Mouse (Mus musculus) retina, postnatal 1 day (tissue): ENCODE measurements at regions not wholly inside any gene's neighbourhood (a gene's known extent, or its start where the extent isn't known, plus 50 kb on each side); places are given as distances from the start of the nearest gene placed in this dataset.
"Not testable (repeated sequence)": the region's sequence is repeated elsewhere in the genome, so short reads cannot be mapped to it uniquely, and the experiment has no call there.

Experiments used
- DNase-seq: peaks from one replicate; pipeline ENCODE4 v3.0.0-alpha.2; 2012

DNA sequence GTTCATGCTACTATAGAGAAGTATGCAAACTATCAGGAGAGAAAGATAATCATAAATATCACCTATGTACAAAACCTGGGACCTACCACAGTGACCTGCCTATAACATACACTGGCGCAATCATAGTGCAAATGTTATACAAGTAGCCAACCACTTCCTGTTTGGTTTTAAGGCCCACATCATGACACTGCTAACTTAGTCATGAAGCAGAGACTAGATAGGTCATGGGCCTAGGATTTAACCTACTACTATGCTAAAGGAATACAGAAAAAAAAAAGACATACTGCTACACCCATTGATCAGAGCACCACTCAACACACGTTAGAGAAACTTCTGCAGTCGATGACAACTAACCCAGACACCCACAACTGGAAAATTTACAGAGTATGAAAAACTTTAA is 498.6 kb upstream of the Acvr2a start:
- no peak for DNase-seq

DNA sequence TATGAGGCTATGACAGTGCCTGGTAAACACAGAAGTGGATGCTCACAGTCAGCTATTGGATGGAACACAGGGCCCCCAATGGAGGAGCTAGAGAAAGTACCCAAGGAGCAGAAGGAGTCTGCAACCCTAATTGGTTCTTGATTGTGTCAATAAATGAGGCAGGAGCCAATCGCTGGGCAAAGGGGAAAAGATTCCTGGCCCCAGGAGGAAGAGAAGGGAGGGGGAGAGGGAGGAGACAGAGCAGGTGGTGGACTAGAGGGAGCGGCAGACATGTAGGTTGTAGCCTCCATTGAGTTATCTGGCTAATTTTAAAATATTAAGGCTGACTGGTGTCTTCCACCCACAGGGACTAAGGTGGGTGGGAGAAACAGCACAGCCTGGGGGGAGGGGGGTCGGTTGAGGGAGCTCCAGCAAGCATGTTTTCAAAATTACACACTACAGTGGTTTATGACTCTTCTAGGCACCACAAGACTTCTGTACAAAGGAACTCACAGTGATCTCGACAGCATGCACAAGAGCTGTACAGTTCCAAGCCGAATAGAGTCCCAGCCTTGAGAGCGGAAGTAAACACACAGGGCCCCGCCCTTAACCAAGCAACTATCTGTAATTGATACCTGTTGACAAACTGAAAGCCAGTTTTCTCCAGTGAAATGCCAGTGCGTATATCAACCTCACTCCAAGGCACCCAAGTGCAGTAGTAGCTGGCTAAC is 497.6 kb upstream of the Acvr2a start:
- DNase-seq, result no peak

DNA sequence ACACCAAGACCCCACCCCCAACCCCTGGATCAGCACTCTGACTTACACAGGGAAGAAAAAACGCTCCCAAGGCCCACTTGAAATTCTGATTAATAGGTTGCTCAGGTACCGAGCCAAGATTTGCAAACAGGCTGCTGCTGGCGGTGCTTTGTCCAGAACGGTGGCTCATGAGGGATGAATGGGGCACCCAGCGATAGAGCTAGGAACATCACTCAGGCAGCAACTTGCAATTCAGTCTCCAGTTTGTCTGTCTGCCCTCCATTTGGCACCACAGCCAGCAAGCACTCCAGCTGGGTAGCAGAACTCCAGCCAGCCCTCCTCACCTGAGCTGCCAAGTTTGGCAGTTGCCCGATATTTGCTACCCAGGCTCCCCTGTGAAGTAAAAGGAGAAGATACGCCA is 496.1 kb upstream of the Acvr2a start:
- no peak for DNase-seq

DNA sequence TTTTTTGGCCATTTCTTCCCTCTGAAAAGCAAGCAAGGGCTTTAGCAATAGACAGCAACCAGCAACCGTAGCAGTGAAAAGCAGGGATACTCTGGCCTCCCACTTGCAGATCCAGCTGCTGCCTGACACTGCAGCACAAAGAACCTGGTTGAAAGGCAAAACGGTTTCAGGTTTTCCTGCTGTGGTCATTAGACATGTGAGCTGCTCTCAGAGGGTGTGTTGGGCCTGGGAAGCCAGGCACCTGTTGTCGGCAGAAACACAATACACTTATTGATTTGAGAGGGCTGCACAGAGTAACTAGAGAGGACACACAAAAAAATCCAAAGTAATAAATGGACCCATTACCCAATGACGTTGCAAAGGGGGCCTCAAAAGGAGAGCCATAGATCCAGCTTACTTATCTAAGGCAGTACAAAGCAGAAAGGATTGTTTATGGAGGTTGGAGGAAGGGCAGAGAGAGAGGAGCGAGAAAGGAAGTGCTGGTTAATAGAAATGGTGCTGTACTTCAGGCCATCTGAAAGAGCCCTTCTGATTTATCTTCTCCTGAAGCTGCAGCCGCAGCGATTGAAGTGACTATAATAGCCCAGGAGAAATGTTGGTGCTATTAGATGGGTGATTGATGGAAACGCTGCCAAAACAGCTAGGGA is 495.4 kb upstream of the Acvr2a start:
- DNase-seq, result no peak

DNA sequence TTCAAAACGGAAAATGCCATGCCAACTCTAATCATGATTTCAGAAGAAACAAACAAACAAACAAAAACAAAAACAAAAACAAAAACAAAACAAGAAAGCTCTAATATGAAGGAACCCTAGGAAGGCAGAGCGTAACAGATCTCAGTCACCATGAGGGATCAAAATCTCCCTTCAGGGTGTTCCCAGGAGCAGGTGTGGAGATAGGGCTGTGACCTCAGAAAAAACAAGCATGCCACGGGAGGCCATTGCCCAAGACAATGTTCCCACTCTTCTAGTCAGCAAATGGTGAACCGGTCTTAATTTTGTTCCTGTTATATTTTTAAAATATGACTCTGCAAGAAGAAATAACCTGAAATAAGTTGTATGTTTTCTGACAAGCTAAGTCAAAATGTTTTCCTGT is 492.4 kb upstream of the Acvr2a start:
- DNase-seq, result no peak

DNA sequence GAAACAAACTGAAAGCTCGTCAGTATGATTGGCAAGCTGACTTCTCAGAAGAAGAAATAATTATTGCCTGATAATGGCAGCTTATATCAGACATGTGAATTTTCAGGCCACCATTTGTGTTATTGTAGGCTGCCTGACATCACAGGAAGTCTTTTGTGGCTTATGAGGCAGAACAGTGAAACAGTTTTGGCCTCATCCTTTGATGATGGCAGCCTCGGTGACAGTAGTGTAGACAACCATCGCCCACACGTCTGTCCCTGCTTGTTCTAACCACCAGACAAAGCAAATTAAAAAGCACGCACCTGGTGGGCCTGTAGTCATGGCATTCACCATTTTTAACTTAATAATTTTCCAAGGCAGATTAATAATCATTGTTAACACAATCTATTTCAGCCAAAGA is 491.6 kb upstream of the Acvr2a start:
- no peak for DNase-seq

DNA sequence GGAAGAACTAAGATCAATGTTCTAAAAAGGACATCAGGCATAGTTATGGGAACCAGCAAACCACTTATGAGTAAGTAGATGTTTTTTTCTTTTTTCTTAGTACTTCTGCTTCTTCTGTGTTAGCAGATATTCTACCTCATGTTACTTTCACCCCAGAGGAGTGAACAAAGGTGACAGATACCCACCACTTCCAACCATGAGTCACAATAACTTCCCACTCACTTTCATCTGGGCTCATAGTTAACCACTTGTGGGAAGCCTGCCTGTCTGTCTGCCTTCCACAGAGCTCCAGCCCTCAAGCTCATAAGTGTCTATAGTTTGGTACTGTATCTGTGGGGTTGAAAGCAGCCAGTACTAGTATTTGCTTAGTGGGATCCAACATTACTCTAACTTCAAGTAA is 485.7 kb upstream of the Acvr2a start:
- DNase-seq, result no peak

DNA sequence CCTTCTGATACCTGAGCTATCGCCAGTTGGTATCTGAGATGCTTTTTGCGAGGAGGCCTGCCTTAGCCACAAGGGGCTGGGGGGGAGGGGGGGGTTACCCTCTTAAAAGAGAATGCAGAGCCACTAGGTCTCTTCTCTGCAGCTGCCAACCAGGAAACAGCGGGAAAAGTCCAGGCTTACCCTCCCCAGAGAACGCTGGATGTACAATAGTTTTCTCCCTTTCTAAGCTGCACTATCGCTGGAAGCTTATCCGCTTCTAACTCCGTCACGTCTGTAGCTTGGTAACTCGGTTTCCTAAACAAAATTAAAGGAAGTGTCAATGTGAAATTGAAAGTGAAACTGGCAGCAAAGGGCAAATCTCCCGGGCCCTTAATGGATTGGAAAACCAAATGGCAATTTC is 481.1 kb upstream of the Acvr2a start:
- DNase-seq, result peak; percentile 10

DNA sequence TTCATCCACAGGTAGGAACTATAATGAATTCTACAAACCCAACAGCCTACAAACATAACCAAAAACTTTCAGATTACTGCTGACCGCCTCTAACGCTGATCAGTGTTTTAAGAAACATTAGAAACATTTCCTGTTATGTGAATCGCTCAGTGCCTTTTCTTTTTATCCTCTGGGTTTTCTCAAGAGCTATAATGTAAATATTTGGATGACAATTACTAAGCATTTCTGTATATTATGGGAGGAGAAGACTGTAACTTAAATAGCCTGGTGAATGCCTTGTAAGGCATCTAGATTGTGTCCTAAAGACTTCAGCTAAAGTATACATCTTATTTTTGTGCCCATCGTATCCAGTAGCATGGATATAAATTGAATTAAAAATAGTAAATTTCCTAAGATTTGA is 465.9 kb upstream of the Acvr2a start:
- DNase-seq, result no peak

DNA sequence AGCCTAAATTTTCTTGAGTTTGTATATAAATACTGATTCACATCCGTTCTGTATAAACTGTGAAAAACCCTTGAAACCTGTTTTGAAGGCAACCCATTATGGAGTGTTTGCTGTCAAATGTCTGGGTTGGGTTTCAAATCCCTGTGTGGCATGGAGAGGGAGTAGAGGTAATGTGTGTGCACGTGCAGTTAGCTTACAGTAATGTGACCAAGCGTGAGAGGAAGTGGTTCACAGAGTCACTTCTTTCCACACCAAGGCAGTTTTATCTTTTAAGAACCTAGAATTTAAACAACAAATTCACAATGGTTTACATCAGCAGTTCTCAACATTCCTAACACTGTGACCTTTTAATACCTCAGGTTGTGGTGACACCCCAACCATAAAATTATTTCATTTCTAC is 464.1 kb upstream of the Acvr2a start:
- no peak for DNase-seq

DNA sequence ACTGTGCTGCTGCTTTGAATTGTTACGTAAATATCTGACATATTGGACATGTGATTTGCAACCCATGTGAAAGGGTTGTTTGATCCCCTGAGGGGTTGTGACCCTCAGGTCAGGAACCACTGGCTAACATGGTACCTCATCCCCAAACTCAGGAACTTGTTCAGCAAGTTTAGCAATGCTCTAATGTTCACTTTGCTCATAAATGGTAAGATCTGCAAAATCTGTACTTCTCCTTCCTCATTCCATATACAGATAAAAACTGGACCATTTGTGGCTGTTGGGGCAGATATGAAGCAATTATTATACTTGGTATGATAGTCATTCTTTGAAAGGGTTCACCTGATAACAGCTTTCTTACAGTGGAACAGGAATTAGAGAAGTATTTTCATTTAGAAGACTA is 463.7 kb upstream of the Acvr2a start:
- no peak for DNase-seq

DNA sequence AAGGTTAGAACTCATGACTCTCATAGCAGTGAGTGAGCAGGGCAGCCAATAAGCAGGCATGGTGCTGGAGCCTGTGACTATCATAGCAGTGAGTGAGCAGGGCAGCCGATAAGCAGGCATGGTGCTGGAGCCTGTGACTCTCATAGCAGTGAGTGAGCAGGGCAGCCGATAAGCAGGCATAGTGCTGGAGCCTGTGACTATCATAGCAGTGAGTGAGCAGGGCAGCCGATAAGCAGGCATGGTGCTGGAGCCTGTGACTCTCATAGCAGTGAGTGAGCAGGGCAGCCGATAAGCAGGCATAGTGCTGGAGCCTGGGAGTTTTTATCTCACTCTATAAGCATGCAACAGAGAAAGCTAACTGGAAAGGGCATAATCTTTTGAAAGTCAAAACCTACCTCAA is 442.3 kb upstream of the Acvr2a start:
- not testable (repeated sequence) for DNase-seq

DNA sequence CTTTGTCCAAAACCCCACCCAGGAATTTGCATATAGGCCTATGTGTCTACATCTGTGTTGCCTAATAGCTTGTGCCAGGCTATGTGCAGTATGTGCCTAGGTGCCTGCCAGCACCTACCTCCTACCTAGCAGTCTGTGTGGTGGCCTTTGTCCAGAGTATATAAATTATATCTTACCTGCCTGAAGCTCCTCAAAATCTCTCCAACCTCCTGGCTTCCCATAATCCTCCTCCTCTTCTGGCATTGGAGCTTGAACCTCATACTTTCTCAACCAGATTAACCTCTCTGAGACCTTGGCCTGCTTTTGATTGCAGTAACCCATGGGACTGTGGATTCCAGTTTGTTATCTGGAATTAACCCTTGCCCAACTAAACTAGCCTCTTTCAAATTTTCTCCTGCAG is 440.8 kb upstream of the Acvr2a start:
- DNase-seq, result no peak

DNA sequence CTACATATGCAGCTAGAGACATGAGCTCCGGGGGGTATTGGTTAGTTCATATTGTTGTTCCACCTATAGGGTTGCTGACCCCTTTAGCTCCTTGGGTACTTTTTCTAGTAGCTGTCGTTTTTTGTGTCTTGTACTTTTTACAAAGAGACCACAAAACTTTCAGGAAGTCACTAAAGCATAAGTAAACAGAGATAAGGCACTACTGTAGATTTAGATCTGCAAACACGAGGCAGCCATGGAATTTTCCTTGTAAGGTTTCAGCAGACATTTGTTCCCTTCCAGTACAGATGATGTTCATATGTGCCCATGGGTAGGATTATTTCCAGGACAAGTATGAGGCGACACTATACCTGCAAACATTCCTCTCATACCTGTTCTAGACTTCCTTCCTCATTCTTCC is 439.6 kb upstream of the Acvr2a start:
- DNase-seq, result no peak

DNA sequence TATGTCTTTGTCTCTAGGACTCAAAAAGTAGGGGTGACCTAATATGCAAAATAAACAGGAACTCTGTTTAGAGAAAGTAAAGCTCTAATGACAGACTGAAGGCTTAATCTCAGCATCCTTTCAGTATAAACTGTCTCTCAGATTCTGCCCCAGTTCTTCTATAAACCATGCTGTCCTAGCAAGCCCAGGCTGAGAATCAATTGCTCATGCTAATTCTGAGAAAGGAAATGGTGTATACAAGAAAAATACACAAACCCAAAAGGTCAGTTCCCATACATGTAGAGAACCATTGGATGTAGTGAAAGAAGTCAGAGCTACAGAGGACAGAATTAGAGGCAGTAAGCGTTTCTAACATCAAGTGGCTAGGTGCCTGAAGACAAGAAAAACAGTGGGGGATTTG is 435.7 kb upstream of the Acvr2a start:
- DNase-seq, result no peak

DNA sequence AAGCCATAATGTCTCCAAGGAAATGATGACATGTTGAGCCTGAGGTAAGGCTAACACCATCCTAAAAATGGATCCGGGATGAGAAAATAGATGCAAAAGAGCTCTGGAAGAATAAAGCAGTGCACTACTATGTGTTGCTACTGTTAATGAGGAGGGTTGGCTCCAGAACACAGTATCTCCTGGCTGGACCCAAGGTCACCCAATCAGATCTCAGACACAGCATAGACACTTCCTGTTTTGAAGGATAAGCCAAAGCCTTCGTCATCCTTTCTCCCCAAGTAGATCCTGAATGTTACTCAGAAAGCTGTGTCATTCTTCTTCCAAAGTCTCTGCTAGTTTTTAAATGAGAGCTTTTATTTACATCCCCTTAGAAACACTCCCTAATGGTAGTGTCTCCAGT is 435.2 kb upstream of the Acvr2a start:
- DNase-seq, result no peak

DNA sequence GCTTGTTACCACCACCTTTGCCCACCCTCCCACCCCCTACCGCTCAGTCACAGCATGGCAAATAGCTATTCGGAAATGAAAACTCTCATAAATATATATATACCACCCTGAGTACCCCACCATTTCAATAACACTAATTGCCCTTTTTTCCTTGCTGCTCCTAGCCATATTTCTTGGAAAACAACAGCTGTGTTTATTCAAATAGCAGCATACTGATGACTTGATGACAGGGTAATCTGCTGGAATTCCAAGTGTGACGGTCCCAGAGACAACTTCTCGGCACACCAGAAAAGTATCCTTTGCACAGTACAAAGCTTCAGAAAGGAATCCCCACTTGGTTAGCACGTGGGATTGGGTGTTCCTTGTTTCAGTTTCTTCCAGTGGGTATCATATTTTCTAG is 433.8 kb upstream of the Acvr2a start:
- DNase-seq, result no peak

DNA sequence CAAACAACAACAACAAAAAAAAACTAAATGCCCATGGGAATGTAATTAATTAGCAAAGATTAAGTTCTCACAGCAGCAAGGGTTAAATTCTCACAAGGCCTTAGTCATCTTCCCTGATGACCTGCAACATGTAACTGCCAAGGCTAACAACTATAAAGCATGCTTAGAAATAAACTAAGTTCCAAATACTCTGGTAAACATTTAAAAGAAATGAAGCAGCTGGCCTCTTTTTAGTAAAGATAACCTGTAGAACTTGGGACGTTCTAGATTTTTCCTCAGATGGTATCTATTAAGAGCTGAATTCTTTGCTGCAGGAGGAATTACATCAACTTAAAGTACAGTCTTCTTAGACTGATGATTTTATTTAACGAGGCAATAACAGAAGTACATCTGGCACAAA is 433.1 kb upstream of the Acvr2a start:
- no peak for DNase-seq

DNA sequence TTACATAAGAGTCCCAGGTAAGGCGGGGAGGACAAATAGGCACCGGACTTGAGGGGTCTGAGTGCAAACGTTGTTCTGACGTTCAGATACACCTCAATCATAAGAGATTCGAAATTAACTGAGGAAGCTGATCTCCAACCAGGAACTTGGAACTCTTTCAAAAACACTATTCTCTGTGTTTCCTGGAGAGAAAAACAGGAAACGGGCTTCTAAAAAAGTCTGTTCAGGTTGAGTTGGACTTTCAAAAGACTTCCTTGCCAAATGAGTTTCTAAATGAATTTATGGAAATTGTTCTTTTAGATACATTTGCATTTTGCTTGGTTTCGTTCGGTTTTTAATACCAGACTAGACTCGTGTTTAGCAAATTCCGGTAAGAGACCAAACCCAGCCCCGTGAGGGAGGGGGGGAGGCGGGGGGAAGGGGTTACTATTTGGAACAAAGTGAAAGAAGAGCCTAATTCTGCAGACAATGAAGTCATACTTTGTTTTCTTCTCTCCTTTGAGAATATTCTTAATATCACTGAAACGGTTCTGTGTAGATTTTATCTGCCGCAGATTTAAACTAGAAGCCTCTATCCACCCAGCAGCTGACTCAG is 432.3 kb upstream of the Acvr2a start:
- DNase-seq, result no peak

DNA sequence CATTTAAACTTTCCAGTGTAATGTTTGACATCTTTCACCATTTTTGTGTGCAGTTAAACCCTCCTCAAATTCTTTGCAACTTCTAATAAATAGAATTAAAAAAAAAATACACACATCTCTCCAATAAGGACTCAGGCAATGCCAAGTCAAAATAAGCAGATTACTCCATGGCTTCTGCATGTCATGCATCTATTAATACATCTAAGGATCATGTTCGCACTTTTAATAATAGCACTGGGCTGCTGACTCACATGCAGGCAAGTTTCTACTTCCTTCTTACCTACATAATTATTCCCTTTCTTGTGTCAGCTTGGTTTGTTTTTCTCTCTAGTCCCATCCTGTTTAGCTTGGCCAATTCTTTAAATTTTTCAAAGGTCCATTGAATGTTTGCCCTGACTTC is 415.4 kb upstream of the Acvr2a start:
- no peak for DNase-seq

DNA sequence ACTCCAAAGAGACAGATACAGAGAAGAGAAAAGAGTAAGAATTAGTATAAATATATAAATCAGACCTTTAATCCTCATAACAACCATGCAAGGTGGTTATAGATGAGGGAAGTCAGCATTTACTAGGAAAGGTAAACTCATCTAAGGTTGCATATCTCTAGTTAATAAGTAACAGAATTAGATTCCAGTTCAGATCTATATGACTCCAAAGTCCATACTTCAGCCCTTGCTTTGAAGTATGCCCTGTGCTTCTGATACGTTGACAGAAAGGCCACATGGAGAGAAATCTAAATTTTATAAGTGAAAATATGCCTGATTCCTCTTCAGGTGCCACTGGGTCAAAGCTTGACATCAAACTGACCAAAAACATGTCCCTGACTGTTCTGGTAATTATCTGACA is 414.7 kb upstream of the Acvr2a start:
- DNase-seq, result no peak

DNA sequence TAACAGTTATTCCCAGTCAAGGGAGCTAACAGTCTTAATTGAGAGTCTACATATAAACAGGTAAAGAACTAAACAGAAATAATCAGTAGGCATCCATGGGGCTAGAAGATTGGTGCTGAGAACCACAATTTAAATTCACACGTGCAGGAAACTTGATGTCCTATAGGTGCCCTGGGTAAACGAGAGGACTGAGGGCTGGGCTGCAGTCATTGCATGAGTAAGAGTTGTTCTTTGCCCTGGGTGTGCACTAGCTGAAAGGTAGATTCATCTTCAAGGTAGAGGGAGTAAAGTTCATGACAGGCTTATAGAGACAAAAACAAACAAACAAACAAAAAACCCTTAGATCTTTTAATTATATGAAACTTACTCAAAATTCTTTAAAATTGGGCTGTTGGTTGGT is 411.1 kb upstream of the Acvr2a start:
- no peak for DNase-seq

DNA sequence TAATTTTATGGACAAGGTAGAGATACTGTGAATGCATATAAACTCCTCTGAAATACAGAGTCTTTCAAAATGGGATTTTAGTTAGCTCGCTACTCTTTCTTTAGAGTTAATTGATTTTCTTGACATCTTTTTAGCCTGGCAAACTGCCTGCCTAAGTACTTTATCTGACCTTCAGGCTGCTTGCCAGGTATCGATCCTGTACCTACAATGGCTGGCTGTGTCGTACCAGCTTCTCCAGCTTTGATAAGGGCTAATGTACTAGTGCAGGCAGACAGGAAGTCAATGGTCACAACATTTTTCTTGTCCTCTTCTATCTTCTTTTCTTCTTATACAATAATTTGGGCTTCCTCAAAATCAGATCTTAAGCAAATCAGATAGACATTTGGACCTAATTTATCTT is 409.4 kb upstream of the Acvr2a start:
- no peak for DNase-seq

DNA sequence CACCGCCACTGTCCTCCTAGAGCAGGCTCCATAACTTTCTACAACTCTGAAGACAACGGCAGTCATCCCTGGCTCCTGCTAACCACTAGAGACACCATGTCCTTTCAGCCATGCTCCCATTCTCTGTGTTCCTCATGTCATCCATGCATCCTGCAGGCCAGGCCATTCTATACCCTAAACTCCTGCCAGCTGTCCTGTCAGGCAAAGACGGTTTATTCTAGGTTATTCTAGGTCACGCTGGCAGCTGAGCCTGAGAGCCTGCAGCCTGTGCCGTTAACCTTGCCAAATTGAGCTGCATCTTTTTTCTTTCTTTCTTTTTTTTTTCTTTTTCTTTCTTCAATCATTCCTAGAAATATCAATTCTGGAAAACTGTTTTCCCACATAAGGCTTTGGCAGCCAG is 406.0 kb upstream of the Acvr2a start:
- DNase-seq, result peak; percentile 19

DNA sequence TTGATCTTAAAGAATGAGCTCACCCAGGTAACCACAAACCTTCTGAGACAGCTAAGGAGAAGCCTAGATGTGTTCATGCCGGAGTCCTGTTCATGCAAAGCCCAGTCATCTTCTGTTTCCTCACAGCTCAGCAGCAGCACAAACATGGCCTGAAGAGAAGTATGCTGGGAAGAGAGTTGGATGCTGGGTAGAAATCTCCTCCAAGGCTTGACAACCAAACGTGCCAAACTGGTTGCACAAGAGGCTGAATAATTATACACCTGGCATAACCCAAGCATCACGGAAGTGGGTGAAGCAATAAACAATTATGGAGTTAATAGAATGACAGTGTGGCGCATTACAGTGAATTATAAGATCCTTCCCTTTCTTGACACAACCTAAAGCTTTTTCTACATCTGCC is 404.0 kb upstream of the Acvr2a start:
- no peak for DNase-seq
